Mouse (Mus musculus): ENCODE data around the gene Arpp19. TPM values are rescaled to one million over a fixed set of nuclear protein-coding genes. Genes with fewer than 3 reads are reported as not detected.

The Arpp19 gene
- polyA plus RNA-seq (2014; fragmentation: Illumina TruSeq; extraction: RNeasy Lipid Tissue Mini Kit (QIAGEN cat#74804); ENCODE audit: low read depth, low replicate concordance) = 494 TPM

GRCm38 (mm10) chr9:75037451-75038356 lies at the start of gene Arpp19:
Gene Arpp19, plus strand, starts transcription at chr9:75037614.

GRCm38 (mm10) chr9:75070457-75071028 lies 33.1 kb downstream of the Arpp19 start, which contains the start of gene Myo5a:
Gene Myo5a, plus strand, starts transcription at chr9:75071015.

Other genes starting within 250 kb of the Arpp19 start
- not detected for gene Onecut1, start 175.7 kb upstream of the Arpp19 start, polyA plus RNA-seq (2014; fragmentation: Illumina TruSeq; extraction: RNeasy Lipid Tissue Mini Kit (QIAGEN cat#74804); ENCODE audit: low read depth, low replicate concordance)
- gene Fam214a, start 84.7 kb upstream of the Arpp19 start, polyA plus RNA-seq (2014; fragmentation: Illumina TruSeq; extraction: RNeasy Lipid Tissue Mini Kit (QIAGEN cat#74804); ENCODE audit: low read depth, low replicate concordance) = 67.8 TPM
- gene Myo5a, start 33.4 kb downstream of the Arpp19 start, polyA plus RNA-seq (2014; fragmentation: Illumina TruSeq; extraction: RNeasy Lipid Tissue Mini Kit (QIAGEN cat#74804); ENCODE audit: low read depth, low replicate concordance) = 85.2 TPM
- 1.2 TPM for gene Myo5c, start 194.4 kb downstream of the Arpp19 start, polyA plus RNA-seq (2014; fragmentation: Illumina TruSeq; extraction: RNeasy Lipid Tissue Mini Kit (QIAGEN cat#74804); ENCODE audit: low read depth, low replicate concordance)